In the genomic region with DNA sequence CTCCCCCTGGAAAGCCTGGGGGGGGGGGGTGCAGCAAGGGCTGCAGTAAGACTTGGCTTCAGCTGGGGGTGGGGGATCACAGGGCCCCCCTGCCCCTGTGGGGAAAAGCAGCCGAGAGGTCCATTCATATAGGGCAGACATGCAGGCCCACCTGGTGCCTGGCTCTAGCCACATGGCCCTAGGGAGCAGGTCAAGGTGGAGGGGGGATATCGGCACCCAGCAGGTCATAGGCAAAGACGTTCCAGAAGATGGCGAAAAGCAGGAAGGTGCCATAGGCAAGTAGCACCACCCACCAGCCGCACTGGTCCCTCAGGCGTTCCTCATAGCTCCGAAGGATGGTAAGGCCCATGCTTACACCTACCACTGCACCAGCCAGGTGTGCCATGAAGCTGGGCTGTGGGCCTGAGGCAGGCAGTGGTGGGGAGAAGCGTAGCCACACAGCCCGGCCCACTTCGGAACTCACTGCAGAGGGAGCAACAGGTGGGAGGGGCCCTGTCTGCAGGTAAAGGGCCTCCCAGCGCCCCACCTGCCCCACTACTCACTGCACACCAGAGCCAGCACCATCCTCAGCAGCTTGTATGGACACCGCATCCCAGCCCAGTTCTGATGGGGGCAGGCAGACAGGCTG, we compare ENCODE assay signal across 9 mouse cellular contexts. TPM values are rescaled to one million over a fixed set of nuclear protein-coding genes. Genes with fewer than 3 reads are reported as not detected.
DNase-seq lines count a peak whose midpoint lies in the region; ATAC-seq lines count a peak whose summit lies in the region.
"Had no signal": no experiment of that assay in that cellular context is flagged by ENCODE, and none has a peak within 500 bp of the region (broad histone marks: within the 10 kb centered on the region; RNA-seq: fewer than 3 reads in every experiment).

No protein-coding gene starts in this region.

- H3K27ac ChIP-seq in heart, embryonic 10.5 days, result peak overlapping the region; percentile 98
- H3K27ac ChIP-seq in embryonic facial prominence, embryonic 12.5 days, result no peak overlapping the region
- peak overlapping the region; percentile 97 for H3K27ac ChIP-seq in intestine, embryonic 16.5 days (ENCODE audit: low read length)
- H3K27ac ChIP-seq in midbrain, embryonic 15.5 days, result 0 out of 2 replicates have a peak overlapping the region, but pooled peaks have one; percentile 96

- no peak for DNase-seq in heart, embryonic 10.5 days (ENCODE audit: low spot score)
- DNase-seq in heart, postnatal 36 days, result no peak
- DNase-seq in thymus, postnatal 25 days, result no peak
- no peak for DNase-seq in gastrocnemius, postnatal 14 days
- no peak for DNase-seq in frontal cortex, adult 2 months (ENCODE audit: extremely low spot score in 1 of 2, low spot score in 1 of 2)

- peaks cover 59% of the 10 kb centered on the region for H3K36me3 ChIP-seq in heart, embryonic 10.5 days
- H3K36me3 ChIP-seq in embryonic facial prominence, embryonic 12.5 days, result peaks cover 49% of the 10 kb centered on the region
- H3K36me3 ChIP-seq in intestine, embryonic 16.5 days (ENCODE audit: control insufficient read depth, insufficient read depth, low read length), result peaks cover 15% of the 10 kb centered on the region
- H3K36me3 ChIP-seq in midbrain, embryonic 15.5 days (replicated peaks), result 0 out of 2 replicates have a peak, but pooled peaks cover 24% of the 10 kb centered on the region

- H3K4me1 ChIP-seq in heart, embryonic 10.5 days, result peaks cover 78% of the 10 kb centered on the region
- peaks cover 65% of the 10 kb centered on the region for H3K4me1 ChIP-seq in embryonic facial prominence, embryonic 12.5 days
- H3K4me1 ChIP-seq in intestine, embryonic 16.5 days (ENCODE audit: control insufficient read depth, insufficient read depth, low read length), result peaks cover 65% of the 10 kb centered on the region
- H3K4me1 ChIP-seq in midbrain, embryonic 15.5 days, result peaks cover 75% of the 10 kb centered on the region

- ATAC-seq in embryonic facial prominence, embryonic 12.5 days (ENCODE audit: insufficient number of reproducible peaks, insufficient read depth, low FRiP score, low TSS enrichment), result no peak
- ATAC-seq in intestine, embryonic 16.5 days, result no peak
- no peak for ATAC-seq in midbrain, embryonic 15.5 days (replicated peaks)

- peak overlapping the region; percentile 86 for H3K4me3 ChIP-seq in heart, embryonic 10.5 days
- peak overlapping the region; percentile 69 for H3K4me3 ChIP-seq in embryonic facial prominence, embryonic 12.5 days
- peak overlapping the region; percentile 85 for H3K4me3 ChIP-seq in intestine, embryonic 16.5 days (ENCODE audit: low read length)
- peak overlapping the region; percentile 80 for H3K4me3 ChIP-seq in midbrain, embryonic 15.5 days

- intact Hi-C loops in heart, postnatal 36 days (cut with DNase I), result no loop called here
- intact Hi-C loops in gastrocnemius, postnatal 14 days (cut with DNase I; ENCODE audit: low total_unique reads), result no loop called here

- WGBS in heart, embryonic 10.5 days, result 89% methylated on average over 12 of the region's 12 CpGs
- 92% methylated on average over 12 of the region's 12 CpGs for WGBS in embryonic facial prominence, embryonic 12.5 days
- WGBS in intestine, embryonic 16.5 days, result 71% methylated on average over 12 of the region's 12 CpGs
- 89% methylated on average over 12 of the region's 12 CpGs for WGBS in midbrain, embryonic 15.5 days

- H3K27me3 ChIP-seq in heart, embryonic 10.5 days (ENCODE audit: insufficient read depth, poor library complexity, severe bottlenecking), result no peaks in the 10 kb centered on the region
- H3K27me3 ChIP-seq in embryonic facial prominence, embryonic 12.5 days, result no peaks in the 10 kb centered on the region
- no peaks in the 10 kb centered on the region for H3K27me3 ChIP-seq in intestine, embryonic 16.5 days (replicated peaks; ENCODE audit: control insufficient read depth, insufficient read depth, low read length)
- no peaks in the 10 kb centered on the region for H3K27me3 ChIP-seq in midbrain, embryonic 15.5 days (replicated peaks)

- H3K9ac ChIP-seq in embryonic facial prominence, embryonic 12.5 days, result peak overlapping the region; percentile 87
- H3K9ac ChIP-seq in intestine, embryonic 16.5 days (ENCODE audit: low read depth, low read length), result peak overlapping the region; percentile 86
- H3K9ac ChIP-seq in midbrain, embryonic 15.5 days, result peak overlapping the region; percentile 77; the same call in 1 of the 2 replicates

- H3K4me2 ChIP-seq in embryonic facial prominence, embryonic 12.5 days (replicated peaks), result peak overlapping the region; percentile 79
- peak overlapping the region; percentile 94 for H3K4me2 ChIP-seq in intestine, embryonic 16.5 days (ENCODE audit: low read depth, low read length)
- H3K4me2 ChIP-seq in midbrain, embryonic 15.5 days, result peak overlapping the region; percentile 95

- no peaks in the 10 kb centered on the region for H3K9me3 ChIP-seq in heart, embryonic 10.5 days
- no peaks in the 10 kb centered on the region for H3K9me3 ChIP-seq in embryonic facial prominence, embryonic 12.5 days
- no peaks in the 10 kb centered on the region for H3K9me3 ChIP-seq in intestine, embryonic 16.5 days (ENCODE audit: control insufficient read depth, low read length)
- no peaks in the 10 kb centered on the region for H3K9me3 ChIP-seq in midbrain, embryonic 15.5 days

RNA-seq across cellular contexts. Expression of a gene that starts 1.5 kb away (rescaled TPM):
- 343 and 404 TPM in 2 replicates for polyA plus RNA-seq in heart, embryonic 10.5 days (2016; fragmentation: Nextera tagmentation; extraction: Ambion mirVana)
- total RNA-seq in heart, postnatal 36 days (2021), result 100 to 1,000 TPM; 111 to 116 TPM
- 334 and 338 TPM in 2 replicates for polyA plus RNA-seq in embryonic facial prominence, embryonic 12.5 days (2016; fragmentation: Nextera tagmentation; extraction: Ambion mirVana)
- 303 and 321 TPM in 2 replicates for polyA plus RNA-seq in intestine, embryonic 16.5 days (2015; fragmentation: Nextera tagmentation; extraction: Ambion mirVana)
- 373 and 381 TPM in 2 replicates for polyA plus RNA-seq in midbrain, embryonic 15.5 days (2015; fragmentation: Nextera tagmentation; extraction: Ambion mirVana)
- 10 to 100 TPM; 80.2 to 81.3 TPM for total RNA-seq in gastrocnemius, postnatal 14 days (2021)
- polyA plus RNA-seq in frontal cortex, adult 2 months (2012; rRNA removed), result 272 and 292 TPM in 2 replicates

RNA-seq across cellular contexts. Expression of a gene that starts 2.4 kb away (rescaled TPM):
- 2.3 and 4.0 TPM in 2 replicates for polyA plus RNA-seq in heart, embryonic 10.5 days (2016; fragmentation: Nextera tagmentation; extraction: Ambion mirVana)
- 1 to 10 TPM; 1.4 to 1.9 TPM for total RNA-seq in heart, postnatal 36 days (2021)
- 1.2 and 1.6 TPM in 2 replicates for polyA plus RNA-seq in embryonic facial prominence, embryonic 12.5 days (2016; fragmentation: Nextera tagmentation; extraction: Ambion mirVana)
- 1.6 and 2.0 TPM in 2 replicates for polyA plus RNA-seq in intestine, embryonic 16.5 days (2015; fragmentation: Nextera tagmentation; extraction: Ambion mirVana)
- 54.8 and 57.8 TPM in 2 replicates for polyA plus RNA-seq in midbrain, embryonic 15.5 days (2015; fragmentation: Nextera tagmentation; extraction: Ambion mirVana)
- total RNA-seq in gastrocnemius, postnatal 14 days (2021), result 10 to 100 TPM; 11.7 to 12.0 TPM
- 106 and 111 TPM in 2 replicates for polyA plus RNA-seq in frontal cortex, adult 2 months (2012; rRNA removed)

RNA-seq across cellular contexts. Expression of a gene that starts 6.0 kb away (rescaled TPM):
- 45.8 and 50.7 TPM in 2 replicates for polyA plus RNA-seq in heart, embryonic 10.5 days (2016; fragmentation: Nextera tagmentation; extraction: Ambion mirVana)
- 10 to 100 TPM; 30.8 to 35.3 TPM for total RNA-seq in heart, postnatal 36 days (2021)
- polyA plus RNA-seq in embryonic facial prominence, embryonic 12.5 days (2016; fragmentation: Nextera tagmentation; extraction: Ambion mirVana), result 53.9 and 57.0 TPM in 2 replicates
- polyA plus RNA-seq in intestine, embryonic 16.5 days (2015; fragmentation: Nextera tagmentation; extraction: Ambion mirVana), result 50.1 and 50.9 TPM in 2 replicates
- polyA plus RNA-seq in midbrain, embryonic 15.5 days (2015; fragmentation: Nextera tagmentation; extraction: Ambion mirVana), result 61.9 and 63.0 TPM in 2 replicates
- 10 to 100 TPM; 20.3 to 23.6 TPM for total RNA-seq in gastrocnemius, postnatal 14 days (2021)
- polyA plus RNA-seq in frontal cortex, adult 2 months (2012; rRNA removed), result 65.0 and 65.6 TPM in 2 replicates

RNA-seq across cellular contexts. Expression of a gene that starts 6.9 kb away (rescaled TPM):
- 2.1 and 3.0 TPM in 2 replicates for polyA plus RNA-seq in heart, embryonic 10.5 days (2016; fragmentation: Nextera tagmentation; extraction: Ambion mirVana)
- total RNA-seq in heart, postnatal 36 days (2021), result 1 to 10 TPM; 2.2 to 3.3 TPM
- 1.5 and 2.4 TPM in 2 replicates for polyA plus RNA-seq in embryonic facial prominence, embryonic 12.5 days (2016; fragmentation: Nextera tagmentation; extraction: Ambion mirVana)
- polyA plus RNA-seq in intestine, embryonic 16.5 days (2015; fragmentation: Nextera tagmentation; extraction: Ambion mirVana), result 1.4 and 2.3 TPM in 2 replicates
- 14.2 and 14.7 TPM in 2 replicates for polyA plus RNA-seq in midbrain, embryonic 15.5 days (2015; fragmentation: Nextera tagmentation; extraction: Ambion mirVana)
- total RNA-seq in gastrocnemius, postnatal 14 days (2021), result 10 to 100 TPM in 1 of 2 experiments, 1 to 10 TPM in 1; 7.5 to 11.0 TPM
- polyA plus RNA-seq in frontal cortex, adult 2 months (2012; rRNA removed), result 41.5 and 43.1 TPM in 2 replicates
- total RNA-seq: common myeloid progenitor, adult 5-6 weeks had no signal

RNA-seq across cellular contexts. Expression of a gene that starts 9.9 kb away (rescaled TPM):
- polyA plus RNA-seq in heart, embryonic 10.5 days (2016; fragmentation: Nextera tagmentation; extraction: Ambion mirVana), result 29.0 and 29.8 TPM in 2 replicates
- total RNA-seq in heart, postnatal 36 days (2021), result 100 to 1,000 TPM; 110 to 115 TPM
- 23.0 and 26.9 TPM in 2 replicates for polyA plus RNA-seq in embryonic facial prominence, embryonic 12.5 days (2016; fragmentation: Nextera tagmentation; extraction: Ambion mirVana)
- 21.5 and 23.2 TPM in 2 replicates for polyA plus RNA-seq in intestine, embryonic 16.5 days (2015; fragmentation: Nextera tagmentation; extraction: Ambion mirVana)
- polyA plus RNA-seq in midbrain, embryonic 15.5 days (2015; fragmentation: Nextera tagmentation; extraction: Ambion mirVana), result 17.2 and 18.3 TPM in 2 replicates
- total RNA-seq in gastrocnemius, postnatal 14 days (2021), result 10 to 100 TPM; 38.0 to 47.1 TPM
- polyA plus RNA-seq in frontal cortex, adult 2 months (2012; rRNA removed), result 101 and 122 TPM in 2 replicates

Comparison
In these comparisons a context has a peak if more than half of its experiments do, and no peak if none do; other contexts are left out.
1. RNA of a gene that starts 2.4 kb away (polyA plus RNA-seq): 106 to 111 TPM in frontal cortex, adult 2 months and 54.8 to 57.8 TPM in midbrain, embryonic 15.5 days; 2.3 to 4.0 TPM in heart, embryonic 10.5 days, 1.6 to 2.0 TPM in intestine, embryonic 16.5 days and 1.2 to 1.6 TPM in embryonic facial prominence, embryonic 12.5 days; every median in the first group is over 10 times any median in the second.
2. Peak in every context shown above with its lines, with median percentiles within 50 percentile points of each other: H3K4me3 ChIP-seq, H3K4me2 ChIP-seq and H3K9ac ChIP-seq.